Mouse (Mus musculus): ENCODE results near the gene Kcnip2. TPM values are rescaled to one million over a fixed set of nuclear protein-coding genes. Genes with fewer than 3 reads are reported as not detected.

Gene Kcnip2
- polyA plus RNA-seq, 1 experiment from 2014 or later: 0.66 TPM

DNA sequence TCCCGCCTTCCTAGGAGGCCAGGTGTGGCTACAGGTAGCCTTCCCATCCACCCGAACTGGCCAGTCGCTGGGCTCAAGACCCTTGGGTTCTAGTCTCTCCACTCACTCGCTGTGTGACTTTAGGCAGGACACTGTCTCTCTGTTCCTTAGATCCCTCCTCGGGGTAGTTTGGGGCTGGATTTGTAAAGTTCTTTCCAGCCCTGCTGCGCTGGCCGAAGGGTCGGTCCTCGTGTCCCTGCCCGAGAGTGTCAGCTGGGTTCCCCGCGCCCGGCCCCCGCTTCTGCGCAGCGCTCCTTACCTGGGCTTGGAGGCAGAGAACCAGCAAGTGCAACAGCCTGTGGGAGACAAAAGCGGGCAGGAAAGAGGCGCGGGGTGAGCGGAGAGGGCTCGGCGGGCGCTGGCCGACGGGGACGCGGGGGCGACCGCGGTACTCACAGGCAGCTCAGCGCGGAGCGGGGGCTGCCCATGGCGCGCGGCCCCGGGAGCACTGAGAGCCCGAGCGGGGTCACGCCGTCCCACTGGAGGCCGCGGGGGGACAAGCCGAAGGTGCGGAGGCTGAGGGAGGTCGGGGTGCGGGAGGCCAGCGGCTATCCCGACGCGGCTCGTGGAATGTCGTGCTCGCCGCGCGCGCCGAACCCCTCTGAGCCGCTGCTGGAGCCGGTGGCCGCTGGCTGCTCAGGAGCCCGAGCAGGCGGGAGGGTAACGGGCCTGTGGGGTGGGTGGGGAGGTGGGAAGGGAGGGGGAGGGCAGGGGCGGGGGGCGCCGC lies 73.5 kb downstream of the Kcnip2 start, which contains the start of gene Fgf8:
Fgf8 (minus strand) TSS at position 698 of the 766 bp plus-strand sequence.
- Histone ChIP-seq H3K4me3 (ENCODE audit: low read depth, low read length) (peak within 1 kb of the TSS; percentile 38), H3K9me3 (ENCODE audit: control insufficient read depth, low read length) (no peaks in the 10 kb centered on the region), H3K4me2 (peak within 1 kb of the TSS; percentile 61), H3K4me1 (ENCODE audit: control insufficient read depth, insufficient read depth, low read length) (peaks cover 22% of the 10 kb centered on the region), H3K27ac (ENCODE audit: low read depth, low read length) (no peak within 1 kb of the TSS), H3K27me3 (ENCODE audit: control insufficient read depth, insufficient read depth, low read length) (peaks cover 98% of the 10 kb centered on the region), H3K9ac (ENCODE audit: low read length) (peak within 1 kb of the TSS; percentile 47), H3K36me3 (ENCODE audit: control insufficient read depth, insufficient read depth, low read length) (no peaks in the 10 kb centered on the region)
- DNase-seq (ENCODE audit: low spot score, missing footprints): peak; percentile 94
- ATAC-seq (ENCODE audit: low FRiP score): no peak
- WGBS: under 1% methylated on average over 38 of the region's 68 CpGs

Other genes starting within 250 kb of the Kcnip2 start
- gene Fbxw4, start 155.7 kb downstream of the Kcnip2 start, polyA plus RNA-seq (2014; fragmentation: Nextera tagmentation; extraction: Ambion mirVana): 2.4 and 3.2 TPM in 2 replicates
- gene Fgf8, start 73.1 kb downstream of the Kcnip2 start, polyA plus RNA-seq (2014; fragmentation: Nextera tagmentation; extraction: Ambion mirVana): 8.5 and 11.4 TPM in 2 replicates
- 9.3 and 10.4 TPM in 2 replicates for gene Npm3, start 66.5 kb downstream of the Kcnip2 start, polyA plus RNA-seq (2014; fragmentation: Nextera tagmentation; extraction: Ambion mirVana)
- 68.8 and 78.9 TPM in 2 replicates for gene Mgea5, start 32.2 kb downstream of the Kcnip2 start, polyA plus RNA-seq (2014; fragmentation: Nextera tagmentation; extraction: Ambion mirVana)
- gene Armh3, start 182.4 kb upstream of the Kcnip2 start, polyA plus RNA-seq (2014; fragmentation: Nextera tagmentation; extraction: Ambion mirVana): 13.9 and 14.2 TPM in 2 replicates
- gene Hps6, start 187.4 kb upstream of the Kcnip2 start, polyA plus RNA-seq (2014; fragmentation: Nextera tagmentation; extraction: Ambion mirVana): 1.0 and 1.4 TPM in 2 replicates
- 38.2 and 48.5 TPM in 2 replicates for gene Pprc1, start 228.8 kb upstream of the Kcnip2 start, polyA plus RNA-seq (2014; fragmentation: Nextera tagmentation; extraction: Ambion mirVana)
- gene Ldb1, start 229.2 kb upstream of the Kcnip2 start, polyA plus RNA-seq (2014; fragmentation: Nextera tagmentation; extraction: Ambion mirVana): 72.1 and 77.0 TPM in 2 replicates

Data from midbrain, embryonic 11.5 days (tissue).